Mouse (Mus musculus): ENCODE data around the gene Bag5. TPM values are rescaled to one million over a fixed set of nuclear protein-coding genes. Genes with fewer than 3 reads are reported as not detected.

The Bag5 gene
- polyA plus RNA-seq, 1 experiment = not detected

DNA sequence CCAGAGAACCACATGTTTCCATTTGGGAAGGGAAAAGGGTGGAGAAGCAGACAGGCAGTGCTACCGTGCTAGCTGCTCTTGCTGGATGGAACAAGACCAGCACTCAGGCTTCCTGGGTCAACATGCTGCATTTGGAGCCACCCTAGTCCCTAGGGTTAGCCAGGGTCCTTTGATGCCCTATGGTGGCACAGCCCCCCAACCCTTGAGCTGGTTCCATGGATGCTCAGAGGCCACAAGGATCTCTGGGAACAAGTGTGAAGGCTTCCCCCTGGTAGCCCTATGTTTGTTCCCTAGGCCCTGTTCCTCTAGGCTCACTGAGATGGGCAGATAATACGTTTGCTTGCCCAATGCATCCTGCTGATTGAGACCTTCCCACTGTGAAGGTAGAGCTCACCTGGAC, 42.2 kb upstream of the Bag5 start:
- no peak overlapping the region for H3K4me3 ChIP-seq (ENCODE audit: insufficient read depth, low read depth, low read length)
- H3K27ac ChIP-seq (ENCODE audit: insufficient read depth, low read depth, low read length) = no peak overlapping the region
- H3K4me1 ChIP-seq (ENCODE audit: control insufficient read depth, insufficient read depth, low read length) = peaks cover 25% of the 10 kb centered on the region
- TF ChIP-seq POLR2A (IDR thresholded peaks at IDR 0.05; ENCODE audit: insufficient read depth, low read depth, low read length) (no peak), CTCF (IDR thresholded peaks at IDR 0.05; ENCODE audit: insufficient read depth, low read depth, low read length) (no peak)
- WGBS = 64% methylated on average over 2 of the region's 2 CpGs

DNA sequence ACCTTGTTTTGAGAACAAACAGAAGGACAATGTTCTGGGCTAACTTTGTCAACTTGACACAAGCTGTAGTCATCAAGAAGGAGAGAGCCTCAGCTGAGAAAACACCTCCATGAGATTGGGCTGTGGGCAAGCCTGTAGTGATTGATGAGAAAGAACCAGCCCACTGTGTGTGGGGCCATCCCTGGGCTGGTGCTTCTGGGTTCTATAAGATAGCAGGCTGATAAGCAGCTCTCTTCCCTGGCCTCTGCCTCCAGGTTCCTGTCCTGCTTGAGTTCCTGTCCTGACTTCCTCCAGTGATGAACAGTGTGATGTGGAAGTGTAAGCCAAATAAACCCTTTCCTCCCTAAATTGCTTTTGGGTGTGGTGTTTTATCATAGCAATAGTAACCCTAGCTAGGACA, 41.7 kb upstream of the Bag5 start:
- Histone ChIP-seq H3K4me1 (ENCODE audit: control insufficient read depth, insufficient read depth, low read length) (peaks cover 28% of the 10 kb centered on the region), H3K4me3 (ENCODE audit: insufficient read depth, low read depth, low read length) (no peak overlapping the region), H3K27ac (ENCODE audit: insufficient read depth, low read depth, low read length) (no peak overlapping the region)
- TF ChIP-seq CTCF (IDR thresholded peaks at IDR 0.05; ENCODE audit: insufficient read depth, low read depth, low read length) = no peak
- no peak for TF ChIP-seq POLR2A (IDR thresholded peaks at IDR 0.05; ENCODE audit: insufficient read depth, low read depth, low read length)

- 40% methylated on average over 9 of the region's 9 CpGs for WGBS
- TF ChIP-seq POLR2A (IDR thresholded peaks at IDR 0.05; ENCODE audit: insufficient read depth, low read depth, low read length) (no peak), CTCF (IDR thresholded peaks at IDR 0.05; ENCODE audit: insufficient read depth, low read depth, low read length) (no peak)
- H3K4me3 ChIP-seq (ENCODE audit: insufficient read depth, low read depth, low read length) = no peak overlapping the region
- no peak overlapping the region for H3K27ac ChIP-seq (ENCODE audit: insufficient read depth, low read depth, low read length)
- H3K4me1 ChIP-seq (ENCODE audit: control insufficient read depth, insufficient read depth, low read length) = peaks cover 28% of the 10 kb centered on the region
Observed at GRCm38 (mm10) chr12:111753347-111753746, 40.3 kb upstream of the Bag5 start.

DNA sequence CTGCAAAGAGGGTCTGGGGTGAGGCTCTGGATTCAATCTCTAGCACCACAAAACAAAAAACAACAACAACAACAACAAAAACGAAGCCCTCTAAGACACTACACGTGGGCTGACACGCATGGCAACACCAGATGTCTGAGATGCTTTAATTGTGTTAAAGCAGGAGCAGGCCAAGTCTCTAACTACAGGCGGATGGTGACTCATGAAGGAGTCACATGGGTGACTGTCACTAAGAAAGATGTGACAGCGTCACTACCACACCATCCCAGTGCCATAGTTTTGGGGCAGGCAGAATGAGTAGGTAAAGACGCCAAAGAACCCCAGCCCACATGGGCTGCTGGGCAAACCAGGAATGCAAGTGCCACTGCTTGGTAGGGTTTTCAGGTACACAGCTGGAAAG, 39.4 kb upstream of the Bag5 start:
- 37% methylated on average over 6 of the region's 6 CpGs for WGBS
- H3K4me3 ChIP-seq (ENCODE audit: insufficient read depth, low read depth, low read length) = no peak overlapping the region
- TF ChIP-seq POLR2A (IDR thresholded peaks at IDR 0.05; ENCODE audit: insufficient read depth, low read depth, low read length) = no peak
- no peak for TF ChIP-seq CTCF (IDR thresholded peaks at IDR 0.05; ENCODE audit: insufficient read depth, low read depth, low read length)
- peaks cover 26% of the 10 kb centered on the region for H3K4me1 ChIP-seq (ENCODE audit: control insufficient read depth, insufficient read depth, low read length)
- no peak overlapping the region for H3K27ac ChIP-seq (ENCODE audit: insufficient read depth, low read depth, low read length)

DNA sequence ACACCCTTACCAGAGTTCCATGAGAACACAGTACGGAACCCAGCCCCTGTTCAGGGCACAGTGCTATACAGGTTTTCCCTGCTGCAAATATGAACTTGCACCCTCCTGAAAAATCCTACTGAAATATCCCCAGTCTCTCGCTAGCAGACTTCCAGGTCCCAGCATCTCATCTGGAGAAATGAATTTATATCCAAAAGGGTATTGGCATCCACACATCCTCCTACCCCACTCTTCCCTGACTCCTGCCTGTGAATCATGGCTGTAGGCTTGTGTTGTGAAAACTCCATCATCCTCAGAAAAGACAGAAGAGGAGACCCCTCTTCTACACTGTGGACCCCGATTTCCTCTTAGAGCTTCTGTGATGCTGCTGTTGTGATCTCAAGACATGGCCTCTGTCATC, 37.7 kb upstream of the Bag5 start:
- 60% methylated on average over 3 of the region's 3 CpGs for WGBS
- Histone ChIP-seq H3K27ac (ENCODE audit: insufficient read depth, low read depth, low read length) (0 out of 2 replicates have a peak overlapping the region, but pooled peaks have one; percentile 1), H3K4me3 (ENCODE audit: insufficient read depth, low read depth, low read length) (no peak overlapping the region), H3K4me1 (ENCODE audit: control insufficient read depth, insufficient read depth, low read length) (peaks cover 39% of the 10 kb centered on the region)
- TF ChIP-seq POLR2A (IDR thresholded peaks at IDR 0.05; ENCODE audit: insufficient read depth, low read depth, low read length) (no peak), CTCF (IDR thresholded peaks at IDR 0.05; ENCODE audit: insufficient read depth, low read depth, low read length) (no peak)

DNA sequence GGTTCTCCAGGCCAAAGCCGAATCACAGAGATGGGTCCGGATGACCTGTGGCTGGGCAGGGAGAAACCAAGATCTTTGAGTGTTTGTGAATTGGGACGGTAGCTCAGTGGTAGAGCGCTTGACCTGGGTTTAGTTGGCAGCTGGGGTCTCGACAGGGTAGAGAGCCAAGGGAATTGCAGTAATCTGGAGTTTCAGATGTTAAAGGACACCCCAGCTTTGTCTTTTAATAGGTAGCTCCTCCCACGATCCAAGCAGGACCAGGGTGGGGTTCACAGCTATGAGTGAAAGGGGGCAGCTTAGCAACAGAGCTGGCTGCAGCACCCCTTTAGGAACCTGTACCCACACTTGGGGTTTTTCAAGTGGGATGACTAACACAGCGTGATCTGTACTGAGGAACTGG, 34.4 kb upstream of the Bag5 start:
- Histone ChIP-seq H3K4me3 (ENCODE audit: insufficient read depth, low read depth, low read length) (no peak overlapping the region), H3K27ac (ENCODE audit: insufficient read depth, low read depth, low read length) (no peak overlapping the region), H3K4me1 (ENCODE audit: control insufficient read depth, insufficient read depth, low read length) (peaks cover 51% of the 10 kb centered on the region)
- TF ChIP-seq POLR2A (IDR thresholded peaks at IDR 0.05; ENCODE audit: insufficient read depth, low read depth, low read length) (no peak), CTCF (IDR thresholded peaks at IDR 0.05; ENCODE audit: insufficient read depth, low read depth, low read length) (no peak)
- 79% methylated on average over 7 of the region's 7 CpGs for WGBS

DNA sequence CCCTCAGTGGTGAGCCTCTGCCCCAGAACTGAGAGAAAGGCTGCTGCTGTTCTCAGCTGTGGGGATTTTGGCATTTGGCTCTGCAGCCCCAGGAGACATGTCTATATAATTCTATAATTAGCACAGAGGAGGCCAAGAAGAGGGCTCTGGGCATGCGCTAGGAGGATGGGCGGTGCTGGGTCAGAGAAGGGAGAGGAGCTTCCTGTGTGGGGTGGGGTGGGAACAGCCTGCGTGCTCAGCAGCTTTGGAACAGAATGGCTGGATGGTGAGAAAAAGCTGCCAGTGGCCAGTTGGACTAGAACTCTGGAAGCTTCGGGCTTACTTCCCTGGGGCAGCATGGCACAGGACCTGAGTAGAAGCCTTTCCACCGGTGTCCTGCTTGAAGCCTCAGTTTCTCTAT, 33.0 kb upstream of the Bag5 start:
- Histone ChIP-seq H3K4me3 (ENCODE audit: insufficient read depth, low read depth, low read length) (no peak overlapping the region), H3K27ac (ENCODE audit: insufficient read depth, low read depth, low read length) (peak overlapping the region; percentile 89), H3K4me1 (ENCODE audit: control insufficient read depth, insufficient read depth, low read length) (peaks cover 48% of the 10 kb centered on the region)
- TF ChIP-seq POLR2A (IDR thresholded peaks at IDR 0.05; ENCODE audit: insufficient read depth, low read depth, low read length) (0 out of 2 replicates have a peak, but pooled peaks have one; percentile 12), CTCF (IDR thresholded peaks at IDR 0.05; ENCODE audit: insufficient read depth, low read depth, low read length) (no peak)
- WGBS = 31% methylated on average over 5 of the region's 5 CpGs

- H3K4me3 ChIP-seq (ENCODE audit: insufficient read depth, low read depth, low read length) = no peak overlapping the region
- 76% methylated on average over 6 of the region's 6 CpGs for WGBS
- no peak for TF ChIP-seq POLR2A (IDR thresholded peaks at IDR 0.05; ENCODE audit: insufficient read depth, low read depth, low read length)
- no peak for TF ChIP-seq CTCF (IDR thresholded peaks at IDR 0.05; ENCODE audit: insufficient read depth, low read depth, low read length)
- H3K4me1 ChIP-seq (ENCODE audit: control insufficient read depth, insufficient read depth, low read length) = peaks cover 42% of the 10 kb centered on the region
- peak overlapping the region; percentile 89 for H3K27ac ChIP-seq (ENCODE audit: insufficient read depth, low read depth, low read length)
Observed at GRCm38 (mm10) chr12:111745274-111745673, 32.2 kb upstream of the Bag5 start.

- TF ChIP-seq CTCF (IDR thresholded peaks at IDR 0.05; ENCODE audit: insufficient read depth, low read depth, low read length) = no peak
- no peak for TF ChIP-seq POLR2A (IDR thresholded peaks at IDR 0.05; ENCODE audit: insufficient read depth, low read depth, low read length)
- no peak overlapping the region for H3K4me3 ChIP-seq (ENCODE audit: insufficient read depth, low read depth, low read length)
- 42% methylated on average over 11 of the region's 11 CpGs for WGBS
- no peak overlapping the region for H3K27ac ChIP-seq (ENCODE audit: insufficient read depth, low read depth, low read length)
- peaks cover 39% of the 10 kb centered on the region for H3K4me1 ChIP-seq (ENCODE audit: control insufficient read depth, insufficient read depth, low read length)
Observed at GRCm38 (mm10) chr12:111743981-111744423, 30.9 kb upstream of the Bag5 start.

- TF ChIP-seq POLR2A (IDR thresholded peaks at IDR 0.05; ENCODE audit: insufficient read depth, low read depth, low read length) = no peak
- no peak for TF ChIP-seq CTCF (IDR thresholded peaks at IDR 0.05; ENCODE audit: insufficient read depth, low read depth, low read length)
- H3K4me3 ChIP-seq (ENCODE audit: insufficient read depth, low read depth, low read length) = no peak overlapping the region
- H3K27ac ChIP-seq (ENCODE audit: insufficient read depth, low read depth, low read length) = no peak overlapping the region
- 87% methylated on average over 2 of the region's 2 CpGs for WGBS
- H3K4me1 ChIP-seq (ENCODE audit: control insufficient read depth, insufficient read depth, low read length) = peaks cover 39% of the 10 kb centered on the region
Observed at GRCm38 (mm10) chr12:111743419-111743818, 30.4 kb upstream of the Bag5 start.
